Mouse (Mus musculus) midbrain, embryonic 10.5 days (tissue): ENCODE results near the gene Gata1. TPM values are rescaled to one million over a fixed set of nuclear protein-coding genes. Genes with fewer than 3 reads are reported as not detected.
A peak's percentile ranks its signal among the peaks of the same experiment; 100 is the strongest.
"Not testable (repeated sequence)": the region's sequence is repeated elsewhere in the genome, so short reads cannot be mapped to it uniquely, and the experiment has no call there.

Source experiments
- DNase-seq: peaks from one replicate; pipeline ENCODE4 v3.0.0-alpha.2; 2017; ENCODE audit warnings: low spot score
- H3K27ac ChIP-seq: fragments of 300-500 bp; sonication (generic); replicated peaks from 2 replicates; pipeline ENCODE4 v1.5.1; 2016; ENCODE audit warnings: mild to moderate bottlenecking
- H3K27me3 ChIP-seq: fragments of 300-500 bp; sonication (generic); 2 replicates; pipeline ENCODE4 v1.6.1; 2016; ENCODE audit warnings: low read depth, mild to moderate bottlenecking; ENCODE audit not compliant: poor library complexity, severe bottlenecking
- H3K36me3 ChIP-seq: fragments of 300-500 bp; sonication (generic); 2 replicates; pipeline ENCODE4 v1.6.1; 2016; ENCODE audit warnings: mild to moderate bottlenecking, moderate library complexity
- H3K4me1 ChIP-seq: fragments of 300-500 bp; sonication (generic); 2 replicates; pipeline ENCODE4 v1.6.1; 2016
- H3K4me3 ChIP-seq: fragments of 300-500 bp; sonication (generic); 2 replicates; pipeline ENCODE4 v1.5.1; 2016; ENCODE audit warnings: mild to moderate bottlenecking, moderate library complexity
- H3K9me3 ChIP-seq: fragments of 300-500 bp; sonication (generic); replicated peaks from 2 replicates; pipeline ENCODE4 v1.6.1; 2016; ENCODE audit warnings: mild to moderate bottlenecking
- WGBS: fragments of 180-500 bp; shearing (Covaris S2); methylation state at CpG from one replicate; pipeline ENCODE4 v1.1.7; 2016; 5-methylcytosine and 5-hydroxymethylcytosine counted together
- polyA plus RNA-seq: library from polyadenylated mRNA; unstranded; fragments of >200 nt; fragmentation: Nextera tagmentation; extraction: Ambion mirVana; gene quantifications from 2 replicates; pipeline ENCODE4 v1.2.1, GENCODE M21; 2016

Gata1 gene
- polyA plus RNA-seq, result 5.4 and 7.8 TPM in 2 replicates

DNA sequence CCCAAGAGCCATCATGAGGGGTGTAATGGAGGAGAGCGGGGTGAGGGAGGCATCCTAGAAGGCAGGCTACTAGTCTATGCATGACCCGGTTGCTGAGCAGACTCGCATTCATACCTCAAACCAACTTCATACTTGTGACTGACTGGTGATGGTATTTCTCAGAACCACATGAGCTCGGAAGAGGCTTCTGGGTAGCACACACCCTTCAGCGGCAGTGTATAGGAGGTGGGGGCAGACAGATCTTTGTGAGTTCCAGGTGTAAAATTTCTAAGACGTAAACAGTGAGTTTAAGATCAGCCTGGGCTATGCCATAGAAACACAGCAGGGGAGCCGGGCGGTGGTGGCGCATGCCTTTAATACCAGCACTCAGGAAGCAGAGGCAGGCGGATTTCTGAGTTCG, at the start of gene Gata1:
TSS of gene Gata1 (minus strand) at position 180 of the 400 bp plus-strand sequence.
- 93% methylated on average over 11 of the region's 11 CpGs for WGBS
- Histone ChIP-seq H3K4me1 (no peaks in the 10 kb centered on the region), H3K9me3 (no peaks in the 10 kb centered on the region), H3K4me3 (no peak within 1 kb of the TSS), H3K27ac (no peak within 1 kb of the TSS), H3K27me3 (no peaks in the 10 kb centered on the region), H3K36me3 (no peaks in the 10 kb centered on the region)
- DNase-seq, result no peak

GRCm38 (mm10) chrX:8026811-8027210, 48.9 kb upstream of the Gata1 start:
- H3K4me3 ChIP-seq, result no peak overlapping the region
- 71% methylated on average over 4 of the region's 4 CpGs for WGBS
- DNase-seq, result no peak
- H3K27me3 ChIP-seq, result no peaks in the 10 kb centered on the region
- H3K4me1 ChIP-seq, result no peaks in the 10 kb centered on the region
- no peaks in the 10 kb centered on the region for H3K36me3 ChIP-seq
- 0 out of 2 replicates have a peak, but pooled peaks cover 2% of the 10 kb centered on the region for H3K9me3 ChIP-seq
- H3K27ac ChIP-seq, result no peak overlapping the region

DNA sequence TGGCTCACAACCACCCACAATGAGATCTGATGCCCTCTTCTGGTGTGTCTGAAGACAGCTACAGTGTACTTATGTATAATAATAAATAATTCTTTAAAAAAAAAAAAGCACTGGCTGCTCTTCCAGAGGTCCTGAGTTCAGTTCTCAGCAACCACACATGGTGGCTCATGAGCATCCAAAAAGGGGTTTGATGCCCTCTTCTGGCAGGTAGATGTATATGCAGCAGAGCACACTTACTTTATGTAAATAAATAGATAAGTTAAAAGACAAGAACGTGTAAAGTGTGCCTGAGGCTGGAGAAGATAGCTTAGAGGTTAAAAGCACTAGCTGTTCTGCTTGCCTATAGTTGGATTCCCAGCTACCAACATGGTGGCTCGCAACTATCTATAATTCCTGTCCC, 46.9 kb upstream of the Gata1 start:
- Histone ChIP-seq H3K27me3 (no peaks in the 10 kb centered on the region), H3K36me3 (no peaks in the 10 kb centered on the region), H3K27ac (no peak overlapping the region), H3K4me1 (no peaks in the 10 kb centered on the region), H3K9me3 (0 out of 2 replicates have a peak, but pooled peaks cover 2% of the 10 kb centered on the region), H3K4me3 (no peak overlapping the region)
- WGBS, result 72% methylated on average over 2 of the region's 2 CpGs
- no peak for DNase-seq

DNA sequence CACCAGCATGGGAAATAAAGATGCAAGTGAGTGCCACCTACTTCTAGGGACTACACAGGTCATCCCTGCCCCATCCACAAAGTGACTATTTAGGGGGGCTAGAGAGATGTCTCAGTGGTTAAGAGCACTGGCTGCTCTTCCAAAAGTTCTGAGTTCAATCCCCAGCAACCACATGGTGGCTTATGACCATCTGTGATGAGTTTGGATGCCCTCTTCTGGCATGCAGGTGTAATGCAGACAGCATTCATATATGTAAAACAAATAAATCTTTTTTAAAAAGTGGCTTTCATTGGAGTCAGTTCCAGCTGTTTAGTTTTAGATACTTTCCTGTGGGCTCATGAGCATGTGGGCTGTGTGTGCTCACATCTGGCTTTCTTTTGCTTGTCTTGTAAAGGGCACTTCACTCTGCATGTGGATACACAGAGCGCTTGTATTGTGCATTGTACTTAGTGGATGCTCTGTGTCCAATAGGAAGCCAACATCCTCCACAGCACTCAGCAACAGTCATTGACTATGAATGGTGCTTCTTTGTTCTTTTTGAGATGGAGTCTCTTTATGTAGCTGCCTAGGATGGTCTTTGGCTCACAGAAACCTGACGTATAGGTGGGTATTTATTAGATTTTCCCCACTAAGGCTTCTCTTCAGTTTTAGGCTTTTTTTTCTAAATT, 42.4 kb upstream of the Gata1 start:
- Histone ChIP-seq H3K36me3 (no peaks in the 10 kb centered on the region), H3K4me3 (no peak overlapping the region), H3K27me3 (no peaks in the 10 kb centered on the region), H3K27ac (no peak overlapping the region), H3K4me1 (no peaks in the 10 kb centered on the region), H3K9me3 (no peaks in the 10 kb centered on the region)
- no peak for DNase-seq
- WGBS, result 88% methylated on average over 2 of the region's 2 CpGs

DNA sequence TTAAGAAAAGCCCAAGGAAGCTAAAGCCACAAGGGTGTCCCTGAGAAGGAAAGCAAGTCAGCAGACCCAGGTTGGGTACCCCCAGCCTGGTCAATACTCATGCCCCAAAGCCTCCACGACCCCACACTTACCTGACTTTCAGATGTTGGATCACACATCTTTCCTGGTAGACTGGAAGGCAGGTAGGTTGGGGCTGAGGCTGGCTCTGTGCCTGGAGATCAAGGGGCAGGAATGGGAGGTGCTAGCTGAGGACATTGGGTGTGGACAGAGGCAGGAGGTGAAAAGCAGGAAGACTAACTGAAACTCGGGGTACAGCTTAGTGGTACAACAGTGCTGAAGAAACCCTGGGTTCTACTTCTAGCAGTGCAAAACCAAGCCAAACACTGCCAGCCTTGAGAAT, 40.4 kb upstream of the Gata1 start, which contains the start of gene Glod5:
TSS of gene Glod5 (minus strand) at position 207 of the 400 bp plus-strand sequence.
- no peak for DNase-seq
- no peaks in the 10 kb centered on the region for H3K36me3 ChIP-seq
- no peak within 1 kb of the TSS for H3K27ac ChIP-seq
- H3K4me3 ChIP-seq, result no peak within 1 kb of the TSS
- H3K27me3 ChIP-seq, result no peaks in the 10 kb centered on the region
- WGBS, result 74% methylated on average over 2 of the region's 2 CpGs
- no peaks in the 10 kb centered on the region for H3K9me3 ChIP-seq
- peaks cover 4% of the 10 kb centered on the region for H3K4me1 ChIP-seq

DNA sequence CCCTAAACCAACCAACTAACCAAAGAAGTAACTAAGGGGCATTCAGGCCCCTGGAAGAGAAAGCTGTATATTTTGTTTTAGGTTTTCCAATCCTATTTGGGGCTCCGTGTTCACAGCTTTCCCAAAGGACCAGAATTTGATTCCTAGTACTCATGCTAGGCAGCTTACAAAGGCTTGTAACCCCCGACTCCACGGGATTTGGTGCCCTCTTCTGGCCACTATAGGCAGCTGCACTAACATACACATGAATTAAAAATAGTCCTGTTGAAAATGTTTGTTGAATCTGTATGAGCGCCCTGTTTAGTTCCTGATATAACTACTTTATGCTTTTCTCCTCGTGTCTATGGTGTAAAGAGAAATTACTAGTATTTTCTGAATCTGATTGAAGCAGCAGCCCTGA, 39.3 kb upstream of the Gata1 start:
- Histone ChIP-seq H3K4me1 (peaks cover 14% of the 10 kb centered on the region), H3K4me3 (no peak overlapping the region), H3K36me3 (no peaks in the 10 kb centered on the region), H3K27ac (no peak overlapping the region), H3K9me3 (no peaks in the 10 kb centered on the region), H3K27me3 (no peaks in the 10 kb centered on the region)
- DNase-seq, result peak; percentile 50
- 12% methylated on average over 5 of the region's 5 CpGs for WGBS

GRCm38 (mm10) chrX:8015675-8016074, 37.8 kb upstream of the Gata1 start:
- not testable (repeated sequence) for H3K27me3 ChIP-seq, H3K9me3 ChIP-seq, H3K4me3 ChIP-seq, H3K36me3 ChIP-seq
- peak; percentile 19 for DNase-seq
- 0 out of 2 replicates have a peak overlapping the region, but pooled peaks have one; percentile 28 for H3K27ac ChIP-seq
- WGBS, result 24% methylated on average over 7 of the region's 7 CpGs
- peaks cover 14% of the 10 kb centered on the region for H3K4me1 ChIP-seq

- Histone ChIP-seq H3K4me1 (peaks cover 14% of the 10 kb centered on the region), H3K36me3 (no peaks in the 10 kb centered on the region), H3K27ac (peak overlapping the region; percentile 79), H3K9me3 (0 out of 2 replicates have a peak, but pooled peaks cover 4% of the 10 kb centered on the region), H3K27me3 (no peaks in the 10 kb centered on the region), H3K4me3 (peak overlapping the region; percentile 9; the same call in 1 of the 2 replicates)
- peak; percentile 45 for DNase-seq
- 24% methylated on average over 7 of the region's 8 CpGs for WGBS
Measured at GRCm38 (mm10) chrX:8013569-8014314, 35.9 kb upstream of the Gata1 start.

- 15% methylated on average over 2 of the region's 2 CpGs for WGBS
- no peaks in the 10 kb centered on the region for H3K27me3 ChIP-seq
- DNase-seq, result no peak
- peaks cover 19% of the 10 kb centered on the region for H3K4me1 ChIP-seq
- H3K36me3 ChIP-seq, result no peaks in the 10 kb centered on the region
- H3K4me3 ChIP-seq, result peak overlapping the region; percentile 9; the same call in 1 of the 2 replicates
- H3K9me3 ChIP-seq, result 0 out of 2 replicates have a peak, but pooled peaks cover 4% of the 10 kb centered on the region
- peak overlapping the region; percentile 79 for H3K27ac ChIP-seq
Measured at GRCm38 (mm10) chrX:8013157-8013556, 35.3 kb upstream of the Gata1 start.

DNA sequence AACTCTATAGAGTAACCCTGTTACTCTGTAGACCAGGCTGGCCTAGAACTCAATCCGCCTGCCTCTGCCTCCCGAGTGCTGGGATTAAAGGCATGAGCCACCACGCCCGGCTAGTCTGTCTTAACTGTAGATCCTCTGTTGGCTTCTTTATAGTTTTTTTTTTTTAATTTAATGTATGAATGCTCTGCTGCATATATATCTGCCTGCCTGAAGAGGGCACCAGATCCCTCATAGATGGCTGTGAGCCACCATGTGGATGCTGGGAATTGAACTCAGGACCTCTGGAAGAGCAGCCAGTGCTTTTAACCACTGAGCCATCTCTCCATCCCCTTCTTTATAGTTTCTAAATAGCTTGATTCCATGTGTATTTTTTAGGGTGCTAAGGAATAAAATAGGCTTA, 31.5 kb upstream of the Gata1 start:
- not testable (repeated sequence) for H3K27ac ChIP-seq, H3K36me3 ChIP-seq, H3K27me3 ChIP-seq, DNase-seq, H3K4me3 ChIP-seq
- 0 out of 2 replicates have a peak, but pooled peaks cover 12% of the 10 kb centered on the region for H3K9me3 ChIP-seq
- H3K4me1 ChIP-seq, result peaks cover 19% of the 10 kb centered on the region
- 79% methylated on average over 4 of the region's 4 CpGs for WGBS

- H3K36me3 ChIP-seq, result no peaks in the 10 kb centered on the region
- DNase-seq, result no peak
- peaks cover 17% of the 10 kb centered on the region for H3K4me1 ChIP-seq
- H3K9me3 ChIP-seq, result 0 out of 2 replicates have a peak, but pooled peaks cover 12% of the 10 kb centered on the region
- H3K4me3 ChIP-seq, result no peak overlapping the region
- WGBS, result 33% methylated on average over 5 of the region's 5 CpGs
- H3K27ac ChIP-seq, result peak overlapping the region; percentile 9; the same call in 1 of the 2 replicates
- no peaks in the 10 kb centered on the region for H3K27me3 ChIP-seq
Measured at GRCm38 (mm10) chrX:8008543-8008942, 30.7 kb upstream of the Gata1 start.

DNA sequence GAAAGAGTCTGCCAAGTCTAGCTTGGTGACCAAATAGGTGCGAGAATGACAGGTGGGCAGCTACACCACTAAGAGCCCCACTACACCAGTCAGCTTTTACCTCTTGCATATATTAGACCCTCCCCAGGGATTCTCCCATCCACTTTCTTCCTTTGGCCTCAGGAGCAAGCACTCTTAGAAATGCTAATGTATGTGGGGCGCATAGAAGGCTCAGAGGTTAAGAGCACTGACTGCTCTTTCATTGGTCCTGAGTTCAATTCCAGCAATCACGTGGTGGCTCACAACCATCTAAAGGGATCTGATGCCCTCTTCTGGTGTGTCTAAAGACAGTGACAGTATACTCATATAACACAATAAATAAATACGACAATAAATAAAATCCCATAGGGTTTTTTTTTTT, 25.1 kb upstream of the Gata1 start:
- H3K27ac ChIP-seq, result no peak overlapping the region
- H3K9me3 ChIP-seq, result 0 out of 2 replicates have a peak, but pooled peaks cover 13% of the 10 kb centered on the region
- H3K4me1 ChIP-seq, result no peaks in the 10 kb centered on the region
- H3K4me3 ChIP-seq, result no peak overlapping the region
- no peaks in the 10 kb centered on the region for H3K27me3 ChIP-seq
- 48% methylated on average over 4 of the region's 4 CpGs for WGBS
- no peaks in the 10 kb centered on the region for H3K36me3 ChIP-seq
- DNase-seq, result no peak

DNA sequence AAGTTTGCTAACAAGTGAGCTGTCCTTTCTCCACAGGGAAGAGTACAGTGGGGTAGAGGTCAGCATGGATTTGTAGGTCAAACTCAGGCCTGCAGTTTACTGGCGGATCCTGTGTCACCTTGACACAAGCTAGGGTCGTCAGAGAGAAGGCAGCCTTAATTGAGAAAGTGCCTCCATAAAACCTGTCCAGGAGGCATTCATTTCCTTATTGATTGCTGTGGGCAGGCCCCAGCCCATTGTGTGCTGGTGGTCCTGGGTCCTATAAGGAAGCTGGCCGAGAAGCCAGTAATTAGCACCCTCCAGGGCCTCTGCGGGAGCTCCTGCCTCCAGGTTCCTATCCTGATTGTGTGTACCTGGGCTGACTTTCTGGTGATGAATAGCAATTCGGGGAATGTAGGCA, 24.1 kb upstream of the Gata1 start:
- Histone ChIP-seq H3K27me3 (no peaks in the 10 kb centered on the region), H3K36me3 (no peaks in the 10 kb centered on the region), H3K9me3 (0 out of 2 replicates have a peak, but pooled peaks cover 13% of the 10 kb centered on the region), H3K4me3 (no peak overlapping the region), H3K27ac (no peak overlapping the region), H3K4me1 (no peaks in the 10 kb centered on the region)
- no peak for DNase-seq
- WGBS, result 28% methylated on average over 5 of the region's 5 CpGs
